Mouse (Mus musculus) layer of hippocampus, adult 9-11 months (tissue): Measurements from ENCODE around the gene Ltb.

ENCODE experiments used
- DNase-seq: peaks from one replicate; pipeline ENCODE4 v3.0.0; 2022

Ltb gene

GRCm38 (mm10) chr17:35165451-35166155, 28.6 kb upstream of the Ltb start:
- no peak for DNase-seq

GRCm38 (mm10) chr17:35166352-35167035, 27.7 kb upstream of the Ltb start:
- DNase-seq: peak; percentile 84

GRCm38 (mm10) chr17:35167794-35168193, 26.4 kb upstream of the Ltb start:
- DNase-seq: no peak

GRCm38 (mm10) chr17:35168541-35169207, 25.6 kb upstream of the Ltb start:
- no peak for DNase-seq

- DNase-seq: peak; percentile 65
Observed at GRCm38 (mm10) chr17:35172445-35173234, 21.6 kb upstream of the Ltb start.

GRCm38 (mm10) chr17:35173329-35173728, 20.9 kb upstream of the Ltb start:
- no peak for DNase-seq

GRCm38 (mm10) chr17:35174201-35174977, 19.9 kb upstream of the Ltb start:
- no peak for DNase-seq

- no peak for DNase-seq
Observed at GRCm38 (mm10) chr17:35175382-35175781, 18.9 kb upstream of the Ltb start.

DNA sequence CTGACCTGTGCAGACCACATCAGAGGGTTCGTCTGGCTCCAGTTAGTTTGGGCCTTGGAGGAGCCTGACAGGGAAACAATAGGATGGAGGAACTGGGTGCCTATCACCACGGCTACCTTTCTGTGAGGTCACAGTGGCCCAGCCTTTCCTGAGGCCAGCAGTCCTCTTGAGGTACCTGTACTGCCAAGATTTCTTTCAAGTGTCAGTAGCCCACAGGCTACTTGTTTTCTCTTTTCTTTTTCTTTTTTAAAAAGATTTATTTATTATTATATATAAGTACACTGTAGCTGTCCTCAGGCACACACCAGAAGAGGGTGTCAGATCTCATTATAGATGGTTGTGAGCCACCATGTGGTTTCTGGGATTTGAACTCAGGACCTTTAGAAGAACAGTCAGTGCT, 18.3 kb upstream of the Ltb start, which contains the start of gene Aif1:
Gene Aif1 (minus strand): TSS at position 101 of the 400 bp plus-strand sequence.
- DNase-seq: no peak

DNA sequence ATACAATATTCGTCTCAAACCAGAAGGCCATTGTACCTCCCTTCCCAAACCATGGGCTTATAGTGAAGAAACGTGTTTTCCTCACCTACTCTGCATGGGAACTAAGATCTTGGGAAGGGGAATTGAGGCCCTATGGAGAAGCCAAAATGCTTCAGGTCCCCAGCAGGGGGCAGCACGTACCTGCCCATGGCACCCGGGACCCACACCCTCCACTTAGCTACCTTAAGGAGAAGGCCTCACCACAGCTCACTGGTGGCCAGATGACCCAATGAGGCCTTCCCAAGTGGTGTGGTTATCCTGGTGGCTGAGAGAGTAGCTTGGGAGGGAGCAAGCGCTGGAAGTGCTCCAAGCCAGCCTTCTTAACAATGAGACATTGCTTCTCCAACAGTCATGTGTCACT, 15.7 kb upstream of the Ltb start:
- DNase-seq: no peak

- DNase-seq: no peak
Observed at GRCm38 (mm10) chr17:35180093-35180492, 14.1 kb upstream of the Ltb start.

- DNase-seq: peak; percentile 67
Observed at GRCm38 (mm10) chr17:35185639-35186611, 8.3 kb upstream of the Ltb start.

DNA sequence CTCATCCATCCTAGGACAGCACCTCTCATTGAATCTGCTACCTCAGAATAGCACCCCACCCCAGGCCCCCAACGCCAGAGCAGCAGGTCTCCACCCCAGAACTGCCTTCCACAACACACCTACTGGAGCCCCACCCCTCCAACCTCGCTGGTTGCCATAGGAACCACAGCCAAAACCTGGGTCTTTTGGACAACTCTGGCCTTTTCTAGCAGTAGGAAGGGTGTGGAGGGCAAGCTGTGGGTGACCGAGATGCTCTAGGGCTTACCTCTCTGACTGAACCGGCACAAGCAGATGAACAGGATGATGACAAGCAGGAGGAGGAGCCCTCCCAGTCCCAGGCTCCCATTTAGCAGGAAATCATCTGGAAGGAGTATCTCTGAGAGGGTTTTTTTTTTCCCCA, 7.6 kb upstream of the Ltb start:
- no peak for DNase-seq

- no peak for DNase-seq
Observed at GRCm38 (mm10) chr17:35187345-35187744, 6.9 kb upstream of the Ltb start.

DNA sequence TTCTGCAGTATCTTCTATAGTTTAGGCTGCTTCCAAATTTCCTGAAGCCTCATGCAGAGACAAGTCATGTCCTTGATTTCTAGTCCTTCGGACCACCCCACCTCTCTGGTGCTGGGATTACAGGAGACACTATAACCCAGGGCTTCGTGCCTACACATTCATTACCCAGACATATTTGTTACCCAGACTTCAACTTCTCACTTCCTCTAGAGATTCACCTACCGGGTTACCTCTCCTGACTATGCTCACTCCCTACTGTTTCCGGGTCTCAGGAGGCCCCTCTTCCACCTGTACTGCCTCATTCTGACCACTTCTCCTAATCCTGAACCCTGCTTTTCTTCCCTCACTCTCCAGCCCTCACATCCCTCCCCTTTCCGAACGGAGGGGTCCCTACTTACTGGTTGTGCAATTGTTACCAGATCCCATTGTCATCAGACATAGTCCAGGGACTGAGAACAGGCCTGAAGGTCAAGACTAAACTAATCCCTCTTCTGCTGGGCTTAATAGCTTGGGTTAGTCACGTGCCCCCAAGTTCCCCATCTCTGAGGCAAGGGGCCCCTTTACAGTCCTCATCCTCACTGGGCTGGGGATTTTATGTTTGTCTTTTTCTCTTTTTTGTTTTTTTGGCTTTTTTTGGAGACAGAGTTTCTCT, 6.2 kb upstream of the Ltb start, which contains the start of gene Lst1:
Gene Lst1 (minus strand): TSS at position 481 of the 652 bp plus-strand sequence.
- DNase-seq: no peak

- DNase-seq: no peak
Observed at GRCm38 (mm10) chr17:35189186-35189585, 5.1 kb upstream of the Ltb start.

GRCm38 (mm10) chr17:35190096-35190495, 4.1 kb upstream of the Ltb start:
- no peak for DNase-seq

- DNase-seq: no peak
Observed at GRCm38 (mm10) chr17:35191723-35192122, 2.5 kb upstream of the Ltb start.

GRCm38 (mm10) chr17:35192924-35193323, 1.3 kb upstream of the Ltb start:
- no peak for DNase-seq
